Mouse (Mus musculus) erythroblast, embryonic 14.5 days (primary cell): ENCODE results near the gene Mdm4.

Source experiments
- GATA1 ChIP-seq: IDR thresholded peaks from 2 replicates; pipeline ENCODE4 v1.6.1; 2012; ENCODE audit warnings: low read length, inconsistent platforms, mixed read lengths
- TAL1 ChIP-seq: IDR thresholded peaks from 3 replicates; pipeline ENCODE4 v1.6.1; 2012; ENCODE audit warnings: low read length, inconsistent platforms, mixed read lengths

GRCm38 (mm10) chr1:133027980-133028379 is 2.4 kb downstream of the Mdm4 start:
- TF ChIP-seq GATA1 (no peak), TAL1 (no peak)
